Comparison of ENCODE assay signal across 8 mouse cellular contexts in genomic region chr4:135545080-135545511, GRCm38 (mm10). TPM values are rescaled to one million over a fixed set of nuclear protein-coding genes. Genes with fewer than 3 reads are reported as not detected.
DNase-seq lines count a peak whose midpoint lies in the region; ATAC-seq and TF ChIP-seq lines count a peak whose summit lies in the region.

No protein-coding gene starts in this region.

- no peak overlapping the region for H3K4me3 ChIP-seq in forebrain, embryonic 11.5 days (ENCODE audit: low read depth, low read length)
- no peak overlapping the region for H3K4me3 ChIP-seq in forebrain, postnatal 0 days (ENCODE audit: low read depth, low read length)
- peak overlapping the region; percentile 35 for H3K4me3 ChIP-seq in heart, embryonic 16.5 days (ENCODE audit: low read length)
- H3K4me3 ChIP-seq in limb, embryonic 13.5 days = peak overlapping the region; percentile 30

- no peak for DNase-seq in forebrain, embryonic 11.5 days (ENCODE audit: low spot score)
- DNase-seq in forebrain, postnatal 0 days = no peak
- DNase-seq in Muller cell, postnatal 12 days (ENCODE audit: inconsistent ontology term) = peak; percentile 16
- DNase-seq in yolk sac, embryonic 10.5 days (ENCODE audit: low spot score) = no peak
- no peak for DNase-seq in layer of hippocampus, adult 9-10 months (ENCODE audit: low spot score)

- whole genome bisulfite sequencing in forebrain, embryonic 11.5 days = 31% methylated on average over 8 of the region's 8 CpGs
- 27% methylated on average over 8 of the region's 8 CpGs for WGBS in forebrain, postnatal 0 days
- WGBS in heart, embryonic 16.5 days = 12% methylated on average over 8 of the region's 8 CpGs
- WGBS in limb, embryonic 13.5 days = 5% methylated on average over 8 of the region's 8 CpGs

- H3K36me3 ChIP-seq in forebrain, embryonic 11.5 days (ENCODE audit: control insufficient read depth, insufficient read depth, low read length) = no peaks in the 10 kb centered on the region
- H3K36me3 ChIP-seq in forebrain, postnatal 0 days (ENCODE audit: insufficient read depth) = no peaks in the 10 kb centered on the region
- no peaks in the 10 kb centered on the region for H3K36me3 ChIP-seq in heart, embryonic 16.5 days (ENCODE audit: control insufficient read depth, insufficient read depth)
- no peaks in the 10 kb centered on the region for H3K36me3 ChIP-seq in limb, embryonic 13.5 days

- no peak for TF ChIP-seq CTCF in forebrain, postnatal 0 days (IDR thresholded peaks at IDR 0.05; ENCODE audit: low read depth)

- peak overlapping the region; percentile 28; the same call in 1 of the 2 replicates for H3K4me2 ChIP-seq in forebrain, embryonic 11.5 days (ENCODE audit: low read depth, low read length, severe bottlenecking)
- H3K4me2 ChIP-seq in forebrain, postnatal 0 days (ENCODE audit: low read depth) = no peak overlapping the region
- peak overlapping the region; percentile 60 for H3K4me2 ChIP-seq in heart, embryonic 16.5 days (ENCODE audit: low read depth, low read length)
- peak overlapping the region; percentile 58 for H3K4me2 ChIP-seq in limb, embryonic 13.5 days (replicated peaks)

- no peaks in the 10 kb centered on the region for H3K9me3 ChIP-seq in forebrain, embryonic 11.5 days (ENCODE audit: control insufficient read depth, low read length)
- H3K9me3 ChIP-seq in forebrain, postnatal 0 days (ENCODE audit: low read length) = no peaks in the 10 kb centered on the region
- no peaks in the 10 kb centered on the region for H3K9me3 ChIP-seq in heart, embryonic 16.5 days (replicated peaks; ENCODE audit: control insufficient read depth, low read length)
- no peaks in the 10 kb centered on the region for H3K9me3 ChIP-seq in limb, embryonic 13.5 days

- H3K4me1 ChIP-seq in forebrain, embryonic 11.5 days (replicated peaks; ENCODE audit: control insufficient read depth, insufficient read depth, low read length) = no peaks in the 10 kb centered on the region; the same call in 1 of the 2 replicates
- no peaks in the 10 kb centered on the region for H3K4me1 ChIP-seq in forebrain, postnatal 0 days (ENCODE audit: insufficient read depth)
- peaks cover 49% of the 10 kb centered on the region for H3K4me1 ChIP-seq in heart, embryonic 16.5 days (ENCODE audit: control insufficient read depth, insufficient read depth, low read length)
- H3K4me1 ChIP-seq in limb, embryonic 13.5 days = peaks cover 63% of the 10 kb centered on the region

- H3K27ac ChIP-seq in forebrain, embryonic 11.5 days (ENCODE audit: low read depth, low read length) = no peak overlapping the region
- no peak overlapping the region for H3K27ac ChIP-seq in forebrain, postnatal 0 days (ENCODE audit: low read depth, low read length)
- peak overlapping the region; percentile 49 for H3K27ac ChIP-seq in heart, embryonic 16.5 days (ENCODE audit: low read length)
- 0 out of 2 replicates have a peak overlapping the region, but pooled peaks have one; percentile 22 for H3K27ac ChIP-seq in limb, embryonic 13.5 days

- H3K9ac ChIP-seq in forebrain, embryonic 11.5 days (ENCODE audit: low read length) = no peak overlapping the region
- no peak overlapping the region for H3K9ac ChIP-seq in forebrain, postnatal 0 days
- H3K9ac ChIP-seq in heart, embryonic 16.5 days (ENCODE audit: low read length) = peak overlapping the region; percentile 61
- H3K9ac ChIP-seq in limb, embryonic 13.5 days = peak overlapping the region; percentile 58

- no peaks in the 10 kb centered on the region for H3K27me3 ChIP-seq in forebrain, embryonic 11.5 days (ENCODE audit: control insufficient read depth, insufficient read depth, low read length)
- no peaks in the 10 kb centered on the region for H3K27me3 ChIP-seq in forebrain, postnatal 0 days (ENCODE audit: insufficient read depth, low read length)
- H3K27me3 ChIP-seq in heart, embryonic 16.5 days (ENCODE audit: control insufficient read depth, insufficient read depth, low read length) = no peaks in the 10 kb centered on the region
- H3K27me3 ChIP-seq in limb, embryonic 13.5 days = no peaks in the 10 kb centered on the region; the same call in 1 of the 2 replicates

- ATAC-seq in forebrain, embryonic 11.5 days (replicated peaks; ENCODE audit: low FRiP score) = no peak
- no peak for ATAC-seq in forebrain, postnatal 0 days
- ATAC-seq in heart, embryonic 16.5 days (replicated peaks; ENCODE audit: extremely low read depth, insufficient read depth, low FRiP score) = peak; percentile 28; the same call in 1 of the 2 replicates
- no peak for ATAC-seq in limb, embryonic 13.5 days (ENCODE audit: low FRiP score, low read depth)
- ATAC-seq in monocyte, adult 5-6 weeks (replicated peaks; ENCODE audit: insufficient number of reproducible peaks, low FRiP score, low TSS enrichment, poor library complexity, severe bottlenecking) = peak; percentile 64

RNA-seq across cellular contexts. Expression of gene Grhl3, which starts 28.3 kb away (rescaled TPM):
- 3.9 and 4.5 TPM in 2 replicates for polyA plus RNA-seq in forebrain, embryonic 11.5 days (2014; fragmentation: Nextera tagmentation; extraction: Ambion mirVana)
- 1.0 and 1.5 TPM in 2 replicates for total RNA-seq in forebrain, postnatal 0 days (2014; rRNA removed)
- 0.44 and 0.76 TPM in 2 replicates for polyA plus RNA-seq in forebrain, postnatal 0 days (2015; fragmentation: Nextera tagmentation; extraction: Ambion mirVana)
- 6.8 TPM in 2 replicates for polyA plus RNA-seq in heart, embryonic 16.5 days (2015; fragmentation: Nextera tagmentation; extraction: Ambion mirVana)
- 19.7 and 21.1 TPM in 2 replicates for polyA plus RNA-seq in limb, embryonic 13.5 days (2015; fragmentation: Nextera tagmentation; extraction: Ambion mirVana)
- 0.38 TPM in 1 of 3 replicates, not detected in the others for total RNA-seq in monocyte, adult 5-6 weeks (2017)

RNA-seq across cellular contexts. Expression of gene Nipal3, which starts 50.3 kb away (rescaled TPM):
- 3.0 and 3.2 TPM in 2 replicates for polyA plus RNA-seq in forebrain, embryonic 11.5 days (2014; fragmentation: Nextera tagmentation; extraction: Ambion mirVana)
- total RNA-seq in forebrain, postnatal 0 days (2014; rRNA removed) = 40.7 and 62.1 TPM in 2 replicates
- 3.3 and 6.0 TPM in 2 replicates for polyA plus RNA-seq in forebrain, postnatal 0 days (2015; fragmentation: Nextera tagmentation; extraction: Ambion mirVana)
- 5.8 and 6.3 TPM in 2 replicates for polyA plus RNA-seq in heart, embryonic 16.5 days (2015; fragmentation: Nextera tagmentation; extraction: Ambion mirVana)
- polyA plus RNA-seq in limb, embryonic 13.5 days (2015; fragmentation: Nextera tagmentation; extraction: Ambion mirVana) = 2.8 and 3.1 TPM in 2 replicates
- total RNA-seq in monocyte, adult 5-6 weeks (2017) = 16.7 to 50.4 TPM (median 25.1 TPM) in 3 replicates

RNA-seq across cellular contexts. Expression of gene Stpg1, which starts 50.5 kb away (rescaled TPM):
- 0.35 and 0.44 TPM in 2 replicates for polyA plus RNA-seq in forebrain, embryonic 11.5 days (2014; fragmentation: Nextera tagmentation; extraction: Ambion mirVana)
- total RNA-seq in forebrain, postnatal 0 days (2014; rRNA removed) = 0.24 and 0.62 TPM in 2 replicates
- 0.64 and 1.0 TPM in 2 replicates for polyA plus RNA-seq in forebrain, postnatal 0 days (2015; fragmentation: Nextera tagmentation; extraction: Ambion mirVana)
- polyA plus RNA-seq in heart, embryonic 16.5 days (2015; fragmentation: Nextera tagmentation; extraction: Ambion mirVana) = 0.44 and 0.47 TPM in 2 replicates
- polyA plus RNA-seq in limb, embryonic 13.5 days (2015; fragmentation: Nextera tagmentation; extraction: Ambion mirVana) = not detected in 2 replicates
- total RNA-seq in monocyte, adult 5-6 weeks (2017) = not detected in 3 replicates

Comparison
In these comparisons a context has a peak if more than half of its experiments do, and no peak if none do; other contexts are left out.
1. ATAC-seq: peak in heart, embryonic 16.5 days (single experiment) and monocyte, adult 5-6 weeks (single experiment); none in forebrain, embryonic 11.5 days (single experiment), forebrain, postnatal 0 days (single experiment) and limb, embryonic 13.5 days (single experiment).
2. H3K27ac ChIP-seq: peak in heart, embryonic 16.5 days (single experiment) and limb, embryonic 13.5 days (single experiment); none in forebrain, embryonic 11.5 days (single experiment) and forebrain, postnatal 0 days (single experiment).
3. H3K4me3 ChIP-seq: peak in heart, embryonic 16.5 days (single experiment) and limb, embryonic 13.5 days (single experiment); none in forebrain, embryonic 11.5 days (single experiment) and forebrain, postnatal 0 days (single experiment).
4. H3K9ac ChIP-seq: peak in heart, embryonic 16.5 days (single experiment) and limb, embryonic 13.5 days (single experiment); none in forebrain, embryonic 11.5 days (single experiment) and forebrain, postnatal 0 days (single experiment).